Comparison of ENCODE assay signal across 20 mouse cellular contexts in genomic region chr16:43069666-43070295, GRCm38 (mm10).
DNase-seq lines count a peak whose midpoint lies in the region; ATAC-seq and TF ChIP-seq lines count a peak whose summit lies in the region.
"Had no signal": no experiment of that assay in that cellular context is flagged by ENCODE, and none has a peak within 500 bp of the region (broad histone marks: within the 10 kb centered on the region; RNA-seq: fewer than 3 reads in every experiment).

No protein-coding gene starts in this region.

- TF ChIP-seq EP300 in stomach, postnatal 0 days (optimal IDR thresholded peaks at IDR 0.05), result no peak

- DNase-seq in liver, adult 2 months (ENCODE audit: extremely low read depth, low read depth, low spot score), result peak; percentile 95
- DNase-seq in liver, result no peak
- DNase-seq in liver, embryonic 13.5 days, result no peak
- no peak for DNase-seq in stomach, postnatal 0 days (ENCODE audit: low spot score)
- DNase-seq in cerebellum, postnatal 36 days, result no peak
- DNase-seq in thymus, adult 18-20 months, result no peak
- DNase-seq in spleen, postnatal 14 days (ENCODE audit: low spot score in 2 of 2), result no peak
- DNase-seq: adrenal gland, adult 8-10 months; cerebellum, adult 11 months; heart, adult 11 months; right cerebral cortex, postnatal 25 days had no signal

- peak; percentile 91 for ATAC-seq in kidney, embryonic 15.5 days (replicated peaks; ENCODE audit: low FRiP score)
- ATAC-seq in liver, embryonic 13.5 days (ENCODE audit: low read depth), result peak; percentile 70
- peak; percentile 59; the same call in 1 of the 2 replicates for ATAC-seq in stomach, postnatal 0 days (ENCODE audit: low FRiP score, low TSS enrichment)
- ATAC-seq: forebrain, embryonic 14.5 days; hindbrain, postnatal 0 days had no signal

- no peak for TF ChIP-seq POLR2A in liver, adult 2 months (IDR thresholded peaks at IDR 0.05; ENCODE audit: extremely low read depth, insufficient read depth, low read length)

- no peak overlapping the region for H3K4me3 ChIP-seq in liver, adult 2 months (ENCODE audit: insufficient read depth, low read depth, low read length)
- H3K4me3 ChIP-seq in kidney, embryonic 15.5 days (replicated peaks), result no peak overlapping the region
- no peak overlapping the region for H3K4me3 ChIP-seq in liver, embryonic 13.5 days (replicated peaks)
- H3K4me3 ChIP-seq in stomach, postnatal 0 days (ENCODE audit: low read depth, low read length), result no peak overlapping the region
- H3K4me3 ChIP-seq: erythroblast, embryonic 14.5 days; heart, embryonic 15.5 days; layer of hippocampus, adult 2 months; limb, embryonic 15.5 days; neural tube, embryonic 12.5 days had no signal

- TF ChIP-seq CTCF in liver, adult 2 months (IDR thresholded peaks at IDR 0.05; ENCODE audit: low read depth, low read length), result no peak
- no peak for TF ChIP-seq CTCF in stomach, postnatal 0 days (IDR thresholded peaks at IDR 0.05; ENCODE audit: low read depth)

- no peaks in the 10 kb centered on the region for H3K27me3 ChIP-seq in liver, adult 2 months (ENCODE audit: control insufficient read depth, insufficient read depth, low read length)
- no peaks in the 10 kb centered on the region for H3K27me3 ChIP-seq in kidney, embryonic 15.5 days
- H3K27me3 ChIP-seq in liver, embryonic 13.5 days, result no peaks in the 10 kb centered on the region
- H3K27me3 ChIP-seq in stomach, postnatal 0 days (ENCODE audit: control insufficient read depth, insufficient read depth, low read length), result no peaks in the 10 kb centered on the region
- H3K27me3 ChIP-seq: CH12.LX; heart, embryonic 15.5 days; limb, embryonic 15.5 days; neural tube, embryonic 12.5 days had no signal

- 21% methylated on average over 3 of the region's 3 CpGs for WGBS in liver, adult 2 months
- WGBS in kidney, embryonic 15.5 days, result 55% methylated on average over 3 of the region's 3 CpGs
- 61% methylated on average over 3 of the region's 3 CpGs for WGBS in liver, embryonic 13.5 days (ENCODE audit: insufficient replicate concordance)
- 71% methylated on average over 3 of the region's 3 CpGs for WGBS in stomach, postnatal 0 days

- H3K9me3 ChIP-seq in kidney, embryonic 15.5 days (replicated peaks), result no peaks in the 10 kb centered on the region
- H3K9me3 ChIP-seq in liver, embryonic 13.5 days (replicated peaks), result no peaks in the 10 kb centered on the region
- H3K9me3 ChIP-seq in stomach, postnatal 0 days (ENCODE audit: control insufficient read depth, low read length), result no peaks in the 10 kb centered on the region
- H3K9me3 ChIP-seq: heart, embryonic 15.5 days; limb, embryonic 15.5 days; neural tube, embryonic 12.5 days had no signal

- no peak overlapping the region for H3K9ac ChIP-seq in liver, adult 2 months (ENCODE audit: low read depth, low read length)
- no peak overlapping the region for H3K9ac ChIP-seq in kidney, embryonic 15.5 days
- no peak overlapping the region for H3K9ac ChIP-seq in liver, embryonic 13.5 days
- H3K9ac ChIP-seq in stomach, postnatal 0 days (ENCODE audit: low read length), result no peak overlapping the region
- H3K9ac ChIP-seq: heart, embryonic 15.5 days; limb, embryonic 15.5 days; neural tube, embryonic 12.5 days had no signal

- H3K4me2 ChIP-seq in kidney, embryonic 15.5 days, result no peak overlapping the region
- H3K4me2 ChIP-seq in liver, embryonic 13.5 days, result no peak overlapping the region
- no peak overlapping the region for H3K4me2 ChIP-seq in stomach, postnatal 0 days (replicated peaks; ENCODE audit: low read depth)
- H3K4me2 ChIP-seq: heart, embryonic 15.5 days; limb, embryonic 15.5 days; neural tube, embryonic 12.5 days had no signal

- H3K4me1 ChIP-seq in liver, adult 2 months (ENCODE audit: control insufficient read depth, insufficient read depth, low read length), result peaks cover 22% of the 10 kb centered on the region
- H3K4me1 ChIP-seq in kidney, embryonic 15.5 days, result peaks cover 11% of the 10 kb centered on the region
- no peaks in the 10 kb centered on the region; the same call in 1 of the 2 replicates for H3K4me1 ChIP-seq in liver, embryonic 13.5 days (replicated peaks)
- H3K4me1 ChIP-seq in stomach, postnatal 0 days (replicated peaks; ENCODE audit: control insufficient read depth, insufficient read depth), result no peaks in the 10 kb centered on the region
- H3K4me1 ChIP-seq: limb, embryonic 15.5 days; neural tube, embryonic 12.5 days had no signal

- peaks cover 6% of the 10 kb centered on the region; the same call in 1 of the 2 replicates for H3K79me2 ChIP-seq in liver, adult 2 months (ENCODE audit: control insufficient read depth, insufficient read depth, low read length)

- no peaks in the 10 kb centered on the region for H3K36me3 ChIP-seq in liver, adult 2 months (ENCODE audit: control insufficient read depth, insufficient read depth, low read length)
- H3K36me3 ChIP-seq in kidney, embryonic 15.5 days, result no peaks in the 10 kb centered on the region
- no peaks in the 10 kb centered on the region for H3K36me3 ChIP-seq in liver, embryonic 13.5 days
- H3K36me3 ChIP-seq in stomach, postnatal 0 days (ENCODE audit: control insufficient read depth, insufficient read depth, low read length), result no peaks in the 10 kb centered on the region
- H3K36me3 ChIP-seq: heart, embryonic 15.5 days; limb, embryonic 15.5 days; neural tube, embryonic 12.5 days had no signal

- H3K27ac ChIP-seq in liver, adult 2 months (replicated peaks; ENCODE audit: insufficient read depth, low read depth, low read length), result peak overlapping the region; percentile 83
- peak overlapping the region; percentile 51 for H3K27ac ChIP-seq in kidney, embryonic 15.5 days
- H3K27ac ChIP-seq in liver, embryonic 13.5 days, result no peak overlapping the region
- no peak overlapping the region for H3K27ac ChIP-seq in stomach, postnatal 0 days (replicated peaks)
- H3K27ac ChIP-seq: heart, embryonic 15.5 days; hindbrain, postnatal 0 days; layer of hippocampus, adult 2 months; limb, embryonic 15.5 days; neural tube, embryonic 12.5 days had no signal

Comparison
In these comparisons a context has a peak if more than half of its experiments do, and no peak if none do; other contexts are left out.
1. H3K27ac ChIP-seq: peak in liver, adult 2 months (single experiment) and kidney, embryonic 15.5 days (single experiment); none in liver, embryonic 13.5 days (single experiment) and stomach, postnatal 0 days (single experiment).
2. Peak in every context shown above with its lines, with median percentiles within 50 percentile points of each other: ATAC-seq.